Mouse (Mus musculus) large intestine, adult 2 months (tissue): ENCODE results near the gene Bsn. TPM values are rescaled to one million over a fixed set of nuclear protein-coding genes. Genes with fewer than 3 reads are reported as not detected.
A peak's percentile ranks its signal among the peaks of the same experiment; 100 is the strongest.

ENCODE experiments used
- DNase-seq: peaks from one replicate; pipeline ENCODE4 v3.0.0-alpha.2; 2012; ENCODE audit warnings: low read depth, low spot score
- WGBS: fragments of 180-500 bp; shearing (Covaris S2); methylation state at CpG from one replicate; pipeline ENCODE4 v1.1.7; 2018; 5-methylcytosine and 5-hydroxymethylcytosine counted together
- polyA plus RNA-seq: library from polyadenylated mRNA; depleted of rRNA; stranded (reverse); fragments of >200 nt; gene quantifications from 2 replicates; pipeline ENCODE4 v1.2.3, GENCODE M21; 2012; rRNA removed

Gene Bsn
- 2.0 and 2.2 TPM in 2 replicates for polyA plus RNA-seq

- 2% methylated on average over 85 of the region's 91 CpGs for WGBS
- no peak for DNase-seq
Observed at GRCm38 (mm10) chr9:108189787-108190679, at the start of gene Bsn. TSS of gene Bsn (minus strand) at chr9:108190384.

GRCm38 (mm10) chr9:108239951-108240350 lies 49.8 kb upstream of the Bsn start:
- no peak for DNase-seq
- 69% methylated on average over 5 of the region's 5 CpGs for WGBS

GRCm38 (mm10) chr9:108238831-108239230 lies 48.6 kb upstream of the Bsn start:
- 89% methylated on average over 3 of the region's 3 CpGs for WGBS
- DNase-seq = no peak

- WGBS = 94% methylated on average over 2 of the region's 2 CpGs
- no peak for DNase-seq
Observed at GRCm38 (mm10) chr9:108238402-108238801, 48.2 kb upstream of the Bsn start.

- no peak for DNase-seq
- WGBS = 93% methylated on average over 2 of the region's 2 CpGs
Observed at GRCm38 (mm10) chr9:108234682-108235081, 44.5 kb upstream of the Bsn start.

GRCm38 (mm10) chr9:108232908-108233307 lies 42.7 kb upstream of the Bsn start:
- no peak for DNase-seq
- 74% methylated on average over 2 of the region's 2 CpGs for WGBS

GRCm38 (mm10) chr9:108227911-108228649 lies 37.9 kb upstream of the Bsn start:
- no peak for DNase-seq
- 42% methylated on average over 2 of the region's 2 CpGs for WGBS

GRCm38 (mm10) chr9:108225166-108225565 lies 35.0 kb upstream of the Bsn start:
- WGBS = 78% methylated on average over 2 of the region's 2 CpGs
- no peak for DNase-seq

GRCm38 (mm10) chr9:108223633-108224032 lies 33.4 kb upstream of the Bsn start:
- WGBS = 47% methylated on average over 1 of the region's 1 CpGs
- DNase-seq = no peak

- WGBS = 92% methylated on average over 3 of the region's 3 CpGs
- no peak for DNase-seq
Observed at GRCm38 (mm10) chr9:108221566-108221965, 31.4 kb upstream of the Bsn start.

- WGBS = 75% methylated on average over 1 of the region's 1 CpGs
- no peak for DNase-seq
Observed at GRCm38 (mm10) chr9:108220380-108220774, 30.2 kb upstream of the Bsn start.

- 87% methylated on average over 12 of the region's 12 CpGs for WGBS
- DNase-seq = no peak
Observed at GRCm38 (mm10) chr9:108219766-108220379, 29.7 kb upstream of the Bsn start.

GRCm38 (mm10) chr9:108217936-108218543 lies 27.9 kb upstream of the Bsn start:
- 68% methylated on average over 11 of the region's 11 CpGs for WGBS
- no peak for DNase-seq

- WGBS = 92% methylated on average over 3 of the region's 3 CpGs
- DNase-seq = no peak
Observed at GRCm38 (mm10) chr9:108217406-108217805, 27.2 kb upstream of the Bsn start.

GRCm38 (mm10) chr9:108213105-108213504 lies 22.9 kb upstream of the Bsn start:
- no peak for DNase-seq
- 70% methylated on average over 7 of the region's 7 CpGs for WGBS

GRCm38 (mm10) chr9:108212426-108212825 lies 22.2 kb upstream of the Bsn start:
- DNase-seq = no peak
- WGBS = 86% methylated on average over 2 of the region's 2 CpGs

- DNase-seq = no peak
- WGBS = 73% methylated on average over 3 of the region's 3 CpGs
Observed at GRCm38 (mm10) chr9:108205571-108205901, 15.4 kb upstream of the Bsn start.

GRCm38 (mm10) chr9:108204884-108205570 lies 14.8 kb upstream of the Bsn start:
- DNase-seq = no peak
- 86% methylated on average over 8 of the region's 8 CpGs for WGBS

- peak; percentile 60 for DNase-seq
- WGBS = 10% methylated on average over 13 of the region's 13 CpGs
Observed at GRCm38 (mm10) chr9:108203015-108203414, 12.8 kb upstream of the Bsn start.
